Mouse (Mus musculus): Measurements from ENCODE around the gene Trappc6a.
"Not testable (repeated sequence)": the region's sequence is repeated elsewhere in the genome, so short reads cannot be mapped to it uniquely, and the experiment has no call there.

The Trappc6a gene

DNA sequence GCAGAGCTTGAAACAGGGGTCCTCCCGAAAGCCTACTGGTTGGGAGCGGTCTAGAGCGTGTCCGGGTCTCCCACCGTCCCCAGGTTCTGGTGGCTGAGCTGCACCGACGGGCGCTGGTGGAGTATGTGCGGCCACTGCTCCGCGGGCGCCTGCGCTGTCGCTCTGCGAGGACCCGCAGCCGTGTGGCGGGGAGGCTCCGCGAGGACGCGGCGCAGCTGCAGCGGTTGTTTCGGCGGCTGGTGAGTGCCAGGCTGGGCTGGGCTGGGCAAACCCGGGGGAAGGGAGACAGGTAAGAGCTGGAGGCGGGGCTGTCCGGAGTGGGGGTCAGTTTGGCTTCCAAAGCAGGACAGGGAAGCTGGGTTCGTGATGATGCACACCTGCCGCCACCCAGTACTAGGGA lies 18.7 kb upstream of the Trappc6a start:
- no peak for DNase-seq (ENCODE audit: low spot score)

- DNase-seq (ENCODE audit: low spot score), result no peak
Observed at GRCm38 (mm10) chr7:19491731-19492130, 16.5 kb upstream of the Trappc6a start.

- no peak for DNase-seq (ENCODE audit: low spot score)
Observed at GRCm38 (mm10) chr7:19494751-19495474, 13.3 kb upstream of the Trappc6a start.

GRCm38 (mm10) chr7:19495521-19496213 lies 12.5 kb upstream of the Trappc6a start:
- DNase-seq (ENCODE audit: low spot score), result no peak

- DNase-seq (ENCODE audit: low spot score), result no peak
Observed at GRCm38 (mm10) chr7:19496214-19496555, 12.0 kb upstream of the Trappc6a start.

DNA sequence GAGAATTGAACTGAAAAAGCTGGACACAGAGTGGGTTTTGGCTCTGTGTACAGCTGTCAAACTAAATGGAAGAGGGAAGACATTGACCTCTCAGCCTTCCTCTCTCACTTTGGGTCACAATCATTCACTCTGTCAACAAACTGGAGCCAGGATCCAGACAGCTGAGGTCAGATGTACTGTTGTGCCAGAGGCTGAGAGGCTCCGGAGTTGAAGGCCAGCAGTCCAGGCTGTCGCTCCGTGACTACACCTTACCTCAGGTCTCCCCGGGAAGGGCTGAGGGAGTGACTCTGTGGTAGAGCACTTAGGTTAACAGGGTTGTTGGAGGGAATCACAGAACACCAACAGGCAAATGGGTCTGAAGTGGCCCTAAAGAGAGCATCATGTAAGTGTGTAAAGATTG lies 9.9 kb upstream of the Trappc6a start:
- no peak for DNase-seq (ENCODE audit: low spot score)

DNA sequence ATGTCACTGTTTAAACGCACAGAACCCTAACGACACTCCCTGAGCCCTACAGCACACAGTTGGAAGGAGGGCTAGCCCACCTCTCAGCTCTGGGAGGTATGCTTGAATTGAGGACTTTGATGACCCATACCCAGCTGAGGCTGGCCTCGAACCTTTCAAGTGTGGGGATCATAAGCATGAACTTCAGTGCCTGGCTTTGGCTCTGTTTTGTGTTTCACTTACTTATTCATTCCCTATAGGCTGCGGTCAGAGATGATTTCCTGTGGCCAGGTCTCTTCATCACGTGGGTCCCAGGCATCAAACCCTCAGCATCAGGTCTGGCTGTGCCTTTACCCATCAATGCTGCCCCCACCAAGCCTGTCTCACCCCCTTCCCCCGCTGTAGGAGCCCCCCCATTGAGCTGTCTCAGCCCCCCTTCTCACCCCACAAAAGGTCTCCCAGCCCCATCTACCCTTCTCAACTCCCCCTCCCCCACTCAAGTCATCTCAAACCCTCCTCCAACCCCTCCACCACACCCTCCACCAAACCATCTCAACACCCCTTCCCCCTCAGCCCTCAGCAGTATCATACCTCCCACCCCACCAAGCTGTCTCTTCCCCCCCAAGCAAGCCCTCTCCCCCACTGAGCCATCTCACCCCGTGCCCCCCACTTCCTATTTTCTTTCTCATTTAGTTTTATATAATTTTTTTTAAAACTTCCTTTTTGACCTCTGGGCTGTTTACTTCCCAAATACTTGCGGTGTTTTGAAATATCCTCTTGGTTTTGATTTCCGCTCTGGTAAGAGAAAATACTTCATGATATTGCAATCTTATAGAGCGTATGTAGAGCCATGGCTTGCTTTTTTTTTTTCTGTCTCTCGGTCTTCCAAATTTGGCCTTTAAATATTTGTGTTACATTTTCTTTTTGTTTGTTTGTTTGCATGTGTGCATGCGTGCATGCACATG lies 7.5 kb upstream of the Trappc6a start:
- no peak for DNase-seq (ENCODE audit: low spot score)

DNA sequence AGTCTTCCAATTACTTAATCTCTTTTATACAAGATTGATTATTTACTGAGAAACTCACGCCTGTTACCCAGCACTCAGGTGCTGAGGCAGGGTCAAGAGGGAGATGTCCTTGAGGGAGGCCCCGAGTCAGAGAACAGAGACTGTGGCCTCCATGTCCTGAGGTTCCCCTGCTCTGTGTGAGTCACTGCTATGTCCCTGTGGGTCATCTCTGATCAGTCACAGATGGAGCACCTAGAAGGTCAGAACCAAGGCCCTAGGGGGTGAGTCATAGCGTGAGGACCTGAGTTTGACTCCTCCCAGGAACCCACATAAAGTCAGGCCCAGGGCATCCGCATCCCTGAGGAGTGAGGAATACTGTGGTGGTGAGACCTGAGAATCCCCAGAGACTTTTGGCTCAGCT lies 6.5 kb upstream of the Trappc6a start:
- no peak for DNase-seq (ENCODE audit: low spot score)

DNA sequence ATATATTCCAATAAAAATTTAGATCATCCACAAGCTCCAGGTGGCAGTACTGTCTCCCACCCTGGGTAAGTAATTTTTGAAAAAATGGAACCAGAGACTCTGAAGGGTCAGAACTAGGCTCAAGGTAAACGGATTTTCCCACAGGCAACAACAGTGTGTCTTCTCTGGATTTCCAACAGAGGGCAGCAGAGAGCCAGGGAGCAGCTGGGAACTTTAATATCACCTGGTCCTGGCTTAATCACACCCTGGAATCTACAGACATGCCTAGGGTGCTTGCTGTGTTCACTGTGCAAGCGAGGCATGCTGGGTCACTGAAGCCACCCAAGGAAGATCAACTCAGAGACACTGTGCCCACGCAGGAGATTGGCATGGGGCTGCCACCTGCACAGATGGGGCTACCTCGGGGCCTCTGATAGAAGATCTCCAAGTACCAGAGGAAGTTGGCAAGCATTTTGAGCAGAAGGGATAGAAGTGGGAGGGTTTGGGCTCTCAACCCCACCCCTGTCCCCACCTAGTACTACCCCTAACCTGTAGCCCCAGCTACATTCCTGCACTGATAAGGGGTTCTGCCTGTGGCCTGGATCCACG lies 4.6 kb upstream of the Trappc6a start:
- no peak for DNase-seq (ENCODE audit: low spot score)

- DNase-seq (ENCODE audit: low spot score), result no peak
Observed at GRCm38 (mm10) chr7:19506326-19506725, 1.9 kb upstream of the Trappc6a start.

DNA sequence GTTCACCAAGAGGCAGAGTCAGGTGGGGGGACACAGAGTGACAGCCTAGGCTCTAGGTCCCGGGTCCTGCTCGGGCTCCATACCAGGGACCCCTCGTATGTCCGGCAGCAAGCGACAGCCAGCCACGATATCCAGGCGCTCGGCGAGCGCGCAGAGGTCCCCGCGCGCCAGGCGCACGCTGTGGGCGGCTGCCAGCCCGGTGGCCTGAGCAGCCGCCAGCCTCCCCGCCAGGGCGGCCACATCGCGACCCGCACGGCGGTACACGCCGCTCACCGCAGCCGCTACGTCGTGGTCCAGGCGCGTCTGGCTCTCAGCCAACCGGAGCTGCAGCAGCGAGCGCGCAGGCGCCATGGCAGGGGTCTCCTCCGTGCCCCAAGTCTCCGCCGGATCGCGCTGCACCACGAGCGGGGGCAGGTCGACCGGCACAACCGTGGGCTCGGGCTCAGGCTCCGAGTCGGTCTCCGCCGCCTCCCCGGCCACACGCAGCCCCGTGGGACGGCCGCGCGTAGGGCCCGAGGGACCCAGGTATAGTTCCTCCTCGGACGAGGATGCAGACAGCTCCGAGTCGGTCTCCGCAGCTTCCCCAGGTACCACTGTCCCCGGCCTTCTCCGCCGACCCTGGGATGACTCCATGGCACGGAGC lies 1.1 kb upstream of the Trappc6a start:
- DNase-seq (ENCODE audit: low spot score), result no peak

GRCm38 (mm10) chr7:19507612-19507981 lies 598 bp upstream of the Trappc6a start:
- no peak for DNase-seq (ENCODE audit: low spot score)

DNA sequence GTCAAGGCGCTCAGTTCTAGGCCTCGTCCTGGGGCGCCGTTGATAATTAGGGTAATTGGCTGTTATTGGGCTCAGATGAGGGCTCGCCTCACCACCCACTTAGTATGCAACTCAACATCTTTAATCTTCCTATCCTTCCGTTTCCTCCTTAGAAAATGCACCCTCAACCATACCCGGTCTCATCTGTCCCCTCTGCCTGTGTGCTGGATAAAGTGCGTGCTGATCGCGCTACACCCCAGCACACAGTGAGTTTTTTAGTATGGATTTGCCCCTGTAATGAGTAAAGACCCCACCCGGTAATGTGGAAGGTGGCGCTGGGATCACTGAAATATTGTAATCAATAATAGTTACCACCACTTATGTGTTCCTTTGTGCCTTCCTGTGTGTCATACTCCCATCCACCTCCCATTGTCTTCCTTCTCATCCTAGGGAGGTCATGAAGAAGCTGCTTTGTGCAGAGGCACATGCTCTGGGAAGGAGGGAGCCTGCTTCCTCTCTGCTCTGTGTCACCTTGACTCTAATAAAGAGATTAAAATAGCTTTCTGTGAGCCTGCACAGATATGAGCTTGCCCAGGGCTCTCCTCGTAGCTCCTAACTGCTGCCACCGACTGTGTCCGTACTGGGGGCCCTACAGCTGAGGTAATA lies 851 bp downstream of the Trappc6a start:
- DNase-seq (ENCODE audit: low spot score), result no peak

DNA sequence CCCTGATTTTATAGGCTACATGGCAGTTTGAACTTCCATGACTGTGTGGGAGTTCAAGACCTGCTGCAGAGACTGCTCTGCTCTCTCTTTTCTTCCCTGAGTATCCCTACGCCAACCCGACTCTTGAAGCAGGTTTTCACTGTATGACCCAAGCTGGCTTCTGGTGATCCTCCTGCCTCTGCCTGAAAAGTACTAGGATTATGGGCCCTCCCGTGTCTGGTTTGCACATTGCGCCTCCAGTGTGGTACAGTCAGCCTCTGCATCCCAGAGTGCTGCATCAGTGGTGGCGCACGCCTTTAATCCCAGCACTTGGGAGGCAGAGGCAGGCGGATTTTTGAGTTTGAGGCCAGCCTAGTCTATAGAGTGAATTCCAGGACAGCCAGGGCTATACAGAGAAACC lies 1.6 kb downstream of the Trappc6a start:
- no peak for DNase-seq (ENCODE audit: low spot score)

GRCm38 (mm10) chr7:19511934-19512333 lies 3.7 kb downstream of the Trappc6a start:
- DNase-seq (ENCODE audit: low spot score), result not testable (repeated sequence)

- DNase-seq (ENCODE audit: low spot score), result no peak
Observed at GRCm38 (mm10) chr7:19512353-19512752, 4.2 kb downstream of the Trappc6a start.

DNA sequence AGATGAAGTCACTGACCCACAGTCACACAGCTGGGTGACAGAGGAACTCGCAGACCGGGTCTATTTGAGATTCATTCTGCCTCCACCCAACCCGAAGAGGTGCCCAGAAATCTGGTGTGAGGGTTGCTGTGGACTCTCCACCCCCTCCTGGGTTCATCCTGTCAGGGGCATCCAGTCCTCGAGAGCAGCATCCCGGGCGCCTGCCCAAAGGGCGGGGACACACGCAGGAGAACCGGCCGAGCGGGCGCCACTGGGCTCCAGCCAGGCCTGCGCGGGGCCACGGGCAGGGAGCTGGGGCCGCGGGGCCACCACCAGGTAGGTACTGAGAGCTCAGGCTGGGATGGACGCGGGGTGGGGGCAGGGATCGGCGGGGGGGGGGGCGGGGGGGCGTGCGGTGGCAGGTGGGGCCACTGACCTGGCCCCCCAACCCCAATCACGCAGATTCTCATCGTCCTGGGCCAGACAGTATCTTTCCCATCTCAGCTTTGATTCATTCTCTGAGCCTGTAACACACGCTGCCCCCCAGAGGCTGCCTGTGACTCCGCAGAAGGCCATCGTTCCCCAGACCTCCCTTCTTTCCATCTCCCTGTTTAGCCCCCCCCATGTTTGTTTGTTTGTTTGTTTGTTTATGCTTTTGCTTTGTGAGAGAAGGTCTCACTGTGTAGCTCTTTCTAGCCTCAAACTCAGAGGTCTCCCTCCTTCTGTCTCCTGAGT lies 9.6 kb downstream of the Trappc6a start, which contains the start of gene Nkpd1:
Gene Nkpd1 (plus strand): TSS at position 187 of the 714 bp plus-strand sequence.
- DNase-seq (ENCODE audit: low spot score), result no peak

- no peak for DNase-seq (ENCODE audit: low spot score)
Observed at GRCm38 (mm10) chr7:19520032-19520431, 11.8 kb downstream of the Trappc6a start.

GRCm38 (mm10) chr7:19523017-19523756 lies 15.0 kb downstream of the Trappc6a start:
- no peak for DNase-seq (ENCODE audit: low spot score)
